Mouse (Mus musculus): Measurements from ENCODE around the gene Lrrc9.

Lrrc9 gene

DNA sequence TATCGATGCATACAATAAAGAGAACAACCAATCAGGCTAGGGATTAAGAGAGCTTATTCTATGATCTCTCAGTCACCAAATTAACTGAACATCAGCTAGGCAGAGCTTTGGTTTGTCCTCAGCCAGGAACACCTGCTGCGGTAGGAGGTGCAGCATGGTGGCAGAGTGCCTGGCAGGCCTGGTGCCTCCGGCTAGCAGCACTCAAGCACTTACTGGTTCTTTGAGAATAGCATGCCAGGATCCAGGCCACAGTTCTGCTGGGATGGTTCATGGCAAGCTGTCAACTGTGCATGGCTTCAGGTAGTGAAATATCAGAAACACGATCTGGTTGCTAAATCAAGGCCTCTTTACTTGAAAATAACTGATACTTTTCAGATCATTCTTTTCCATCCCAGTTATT lies 26.1 kb downstream of the Lrrc9 start:
- DNase-seq (ENCODE audit: extremely low spot score, low spot score): no peak

- DNase-seq (ENCODE audit: extremely low spot score, low spot score): no peak
These were observed 35.2 kb downstream of the Lrrc9 start for GRCm38 (mm10) chr12:72476773-72477450.

GRCm38 (mm10) chr12:72482226-72482625 lies 40.6 kb downstream of the Lrrc9 start:
- no peak for DNase-seq (ENCODE audit: extremely low spot score, low spot score)

DNA sequence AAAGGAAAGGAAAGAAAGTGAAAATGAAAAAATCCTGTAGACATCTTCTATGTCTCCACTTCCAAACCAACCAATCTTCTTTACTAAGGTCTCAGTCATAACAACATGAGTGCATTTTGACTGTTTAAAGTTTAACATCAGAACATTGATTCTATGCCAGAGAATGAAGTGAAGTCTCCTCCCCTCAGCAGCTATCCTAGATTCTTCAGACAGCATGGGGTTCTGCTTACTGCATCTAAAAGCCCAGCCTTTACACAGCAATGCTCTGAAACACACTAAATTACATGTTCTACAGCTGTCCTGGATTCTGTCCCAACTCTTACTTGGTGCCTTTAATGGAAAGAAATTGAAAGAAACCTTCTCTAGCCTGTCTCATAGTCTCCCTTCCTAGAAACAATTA lies 43.2 kb downstream of the Lrrc9 start:
- no peak for DNase-seq (ENCODE audit: extremely low spot score, low spot score)

GRCm38 (mm10) chr12:72487498-72487897 lies 45.8 kb downstream of the Lrrc9 start:
- no peak for DNase-seq (ENCODE audit: extremely low spot score, low spot score)

- no peak for DNase-seq (ENCODE audit: extremely low spot score, low spot score)
These were observed 48.3 kb downstream of the Lrrc9 start for GRCm38 (mm10) chr12:72489995-72490394.

DNA sequence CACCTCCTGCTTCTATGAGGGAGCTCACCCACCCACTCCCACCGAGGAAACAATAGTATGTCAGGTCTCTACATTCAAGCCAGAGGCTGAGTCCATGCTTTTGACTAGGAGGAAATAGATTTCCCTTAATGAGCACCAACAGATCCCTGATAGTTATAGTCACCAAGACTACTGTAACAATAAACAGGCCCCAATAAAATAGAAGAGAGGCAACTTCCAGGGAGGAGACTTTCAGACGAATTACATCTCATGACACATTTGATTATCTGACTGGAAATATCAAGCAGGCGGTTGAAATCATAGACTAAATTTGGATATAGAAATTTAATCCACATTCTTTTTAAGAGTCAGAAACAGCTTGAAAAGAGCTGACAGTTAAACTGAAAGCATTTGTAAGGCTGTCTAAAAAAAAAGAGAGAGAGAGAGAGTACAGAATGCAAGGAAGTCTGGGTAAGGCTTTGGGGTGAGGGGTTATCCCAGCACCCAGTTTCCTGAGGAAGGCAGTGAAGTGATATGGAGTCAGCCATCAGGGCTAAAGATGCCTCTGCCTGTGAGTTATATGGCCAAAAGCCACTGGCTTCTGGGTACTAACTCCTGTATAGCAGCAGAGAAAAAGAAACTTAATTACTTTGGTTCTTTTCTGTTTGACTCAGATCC lies 49.5 kb downstream of the Lrrc9 start:
- DNase-seq (ENCODE audit: extremely low spot score, low spot score): no peak

GRCm38 (mm10) chr12:72496866-72497600 lies 55.4 kb downstream of the Lrrc9 start:
- no peak for DNase-seq (ENCODE audit: extremely low spot score, low spot score)

DNA sequence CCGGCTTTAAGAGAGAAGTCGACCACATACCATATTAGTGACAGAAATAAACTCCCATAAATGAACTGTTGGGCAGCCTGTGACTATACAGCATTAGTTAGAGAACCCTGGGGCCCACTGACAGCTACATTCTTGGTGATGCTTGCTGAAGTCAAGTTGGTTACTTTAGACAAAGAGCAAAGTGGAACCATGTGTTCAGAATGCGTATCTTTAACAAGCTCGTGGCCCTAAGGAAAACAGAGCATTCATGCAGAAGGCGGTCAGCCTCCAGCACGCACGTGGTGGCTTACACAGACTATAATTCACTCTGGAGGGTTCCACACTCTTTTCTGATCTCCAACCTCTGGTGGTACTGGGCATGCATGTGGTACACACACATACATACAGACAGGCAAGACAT lies 67.9 kb downstream of the Lrrc9 start:
- no peak for DNase-seq (ENCODE audit: extremely low spot score, low spot score)

DNA sequence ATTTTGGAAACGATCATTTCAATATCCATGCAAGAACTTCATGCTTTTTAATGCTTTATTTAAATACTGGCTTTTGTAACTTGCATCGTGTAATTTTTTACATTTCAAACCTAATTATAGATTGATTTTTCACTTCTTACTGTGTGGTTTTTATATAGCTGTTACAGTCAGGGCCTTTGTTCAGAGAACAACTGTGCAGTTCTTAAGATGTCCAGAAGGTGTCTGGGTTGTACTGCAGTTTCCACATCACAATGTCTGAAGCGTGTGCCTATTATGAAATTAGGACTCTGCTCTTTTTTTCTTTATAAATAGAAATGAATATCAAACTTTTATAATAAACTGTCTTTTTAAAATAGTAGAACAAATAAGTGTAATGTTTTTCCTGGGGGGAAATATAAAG lies 73.8 kb downstream of the Lrrc9 start:
- no peak for DNase-seq (ENCODE audit: extremely low spot score, low spot score)

DNA sequence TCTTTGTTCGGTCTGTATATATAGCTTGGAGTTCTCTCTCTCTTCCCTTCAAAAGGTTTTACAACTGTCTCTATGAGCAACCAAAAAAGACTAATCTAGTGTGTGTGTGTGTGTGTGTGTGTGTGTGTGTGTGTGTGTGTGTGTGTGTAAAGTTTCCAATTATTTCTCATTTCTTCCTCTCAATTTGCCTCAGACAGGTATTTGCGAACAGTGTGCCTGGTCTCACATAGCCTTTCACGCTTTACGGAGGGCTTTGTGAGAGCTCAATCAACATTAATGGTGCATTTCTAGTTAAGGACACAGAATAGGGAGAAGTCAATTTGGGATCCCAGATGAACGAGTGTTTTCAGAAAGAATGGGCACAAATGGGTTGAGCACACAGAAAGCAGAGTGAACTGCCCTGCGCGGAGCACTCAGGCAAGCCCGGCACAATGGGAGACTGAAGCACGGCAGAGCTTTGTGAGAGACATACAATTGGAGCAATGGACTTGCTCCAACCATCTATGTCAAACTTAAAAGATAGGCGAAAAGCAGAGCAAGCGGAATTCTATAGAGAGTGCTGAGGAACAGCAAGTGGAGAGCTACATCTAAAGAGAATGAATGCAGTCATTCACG lies 76.6 kb downstream of the Lrrc9 start:
- DNase-seq (ENCODE audit: extremely low spot score, low spot score): no peak

DNA sequence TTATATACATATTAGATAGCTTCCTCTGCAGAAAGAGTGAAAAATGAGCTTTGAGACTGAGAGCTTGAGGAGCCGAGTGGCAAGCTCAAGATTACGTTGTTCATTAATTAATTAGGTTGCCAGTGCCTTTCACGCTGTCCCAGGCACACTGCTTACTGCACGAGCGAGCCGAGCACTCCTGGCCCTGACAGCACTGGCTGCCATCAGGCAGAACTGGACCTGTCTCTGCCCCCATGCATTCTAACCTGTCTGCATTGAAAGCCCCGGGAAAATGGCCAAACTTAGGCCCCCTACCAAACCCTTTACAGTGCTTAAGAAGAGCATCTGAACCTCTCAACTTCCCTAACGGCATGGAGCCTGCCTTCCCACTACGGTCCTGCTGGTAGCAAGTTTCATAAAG lies 77.7 kb downstream of the Lrrc9 start:
- no peak for DNase-seq (ENCODE audit: extremely low spot score, low spot score)

DNA sequence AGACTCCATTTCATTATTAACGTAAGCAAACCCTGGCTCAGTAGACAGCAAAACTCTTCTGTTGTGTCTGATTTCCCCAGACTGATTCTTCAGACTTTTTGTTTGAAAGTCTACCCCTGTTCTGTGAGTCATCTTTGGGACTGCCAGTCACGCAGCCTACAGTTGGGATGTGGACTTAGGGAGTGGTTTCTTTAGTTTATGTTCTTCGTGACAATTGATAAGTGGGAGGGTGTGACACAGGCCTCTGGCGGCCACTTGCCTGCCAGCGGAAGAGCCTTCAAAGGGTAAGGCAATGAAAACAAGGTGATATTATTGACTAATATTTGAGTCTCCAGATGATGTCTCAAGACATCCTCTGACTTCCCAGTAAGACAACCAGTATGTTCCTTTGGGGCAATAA lies 78.2 kb downstream of the Lrrc9 start:
- DNase-seq (ENCODE audit: extremely low spot score, low spot score): no peak

GRCm38 (mm10) chr12:72520645-72521044 lies 79.0 kb downstream of the Lrrc9 start:
- DNase-seq (ENCODE audit: extremely low spot score, low spot score): peak; percentile 69

GRCm38 (mm10) chr12:72525588-72525987 lies 83.9 kb downstream of the Lrrc9 start:
- no peak for DNase-seq (ENCODE audit: extremely low spot score, low spot score)

DNA sequence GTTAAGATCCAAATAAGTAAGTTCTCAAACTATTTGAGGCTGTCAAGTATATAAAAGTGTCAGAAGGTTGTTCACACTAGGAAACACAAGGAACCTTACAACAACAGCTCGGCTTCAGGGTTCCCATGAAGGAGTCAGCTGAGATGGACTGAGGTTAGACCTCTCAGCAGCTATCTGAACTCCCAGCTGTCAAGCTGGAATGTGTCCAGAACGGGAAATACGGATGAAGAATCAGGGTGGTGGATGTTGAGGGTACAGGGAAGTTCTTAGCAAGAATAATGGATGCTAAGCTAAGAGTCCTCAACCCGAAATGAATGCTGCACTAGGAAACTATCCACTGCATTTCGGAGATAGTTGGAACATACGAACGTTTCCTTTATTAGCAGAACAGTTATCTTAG lies 90.6 kb downstream of the Lrrc9 start:
- DNase-seq (ENCODE audit: extremely low spot score, low spot score): no peak

- DNase-seq (ENCODE audit: extremely low spot score, low spot score): no peak
These were observed 92.3 kb downstream of the Lrrc9 start for GRCm38 (mm10) chr12:72533986-72534385.

DNA sequence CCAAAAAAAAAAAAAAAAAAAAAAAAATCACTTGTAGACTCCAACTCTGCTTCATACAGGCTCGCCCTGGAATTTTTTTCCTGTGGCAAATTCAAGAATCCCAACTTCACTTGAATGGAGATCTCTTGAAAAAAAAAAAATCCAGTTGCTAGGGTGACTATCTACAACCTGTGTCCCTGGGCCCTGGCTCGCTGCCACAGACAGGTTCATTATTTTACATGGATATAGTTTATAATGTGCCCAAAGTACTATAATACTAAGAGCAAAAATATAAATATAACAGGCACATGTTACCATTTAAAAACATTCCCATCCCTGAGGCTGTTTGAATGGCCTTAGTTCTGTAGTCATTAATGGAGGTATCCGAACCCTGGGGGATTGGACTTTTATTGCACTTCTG lies 93.9 kb downstream of the Lrrc9 start:
- no peak for DNase-seq (ENCODE audit: extremely low spot score, low spot score)

GRCm38 (mm10) chr12:72536021-72536597 lies 94.4 kb downstream of the Lrrc9 start, which contains the start of gene Pcnx4:
Pcnx4 (plus strand) TSS chr12:72536383.
- DNase-seq (ENCODE audit: extremely low spot score, low spot score): peak; percentile 99

GRCm38 (mm10) chr12:72538571-72538970 lies 96.9 kb downstream of the Lrrc9 start:
- DNase-seq (ENCODE audit: extremely low spot score, low spot score): no peak

DNA sequence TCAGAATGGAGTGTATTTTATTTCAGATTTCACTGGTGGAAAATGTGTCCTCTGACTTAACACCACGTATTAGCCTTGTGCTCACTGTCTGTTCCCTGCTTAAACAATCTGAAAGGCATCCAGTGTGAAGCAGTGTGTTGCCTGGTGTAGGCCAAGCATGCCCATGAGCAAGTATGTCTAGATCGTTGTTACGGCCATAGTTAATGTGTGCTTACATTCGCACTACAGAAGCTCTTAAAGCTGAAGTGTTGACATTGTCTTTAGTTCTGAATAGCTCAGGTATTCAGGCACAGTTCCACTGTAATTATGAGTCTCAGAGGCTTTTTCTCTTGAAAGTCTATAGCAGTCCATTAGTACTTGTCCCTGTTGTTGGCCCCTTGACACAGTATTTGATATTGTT lies 112.7 kb downstream of the Lrrc9 start:
- no peak for DNase-seq (ENCODE audit: extremely low spot score, low spot score)
